Mouse (Mus musculus): ENCODE data around the gene Otoa. TPM values are rescaled to one million over a fixed set of nuclear protein-coding genes. Genes with fewer than 3 reads are reported as not detected.

Gene Otoa
- polyA plus RNA-seq, 1 experiment from 2014 or later: 0.29 TPM

GRCm38 (mm10) chr7:121211804-121212203 is 130.4 kb downstream of the Otoa start:
- Histone ChIP-seq H3K27me3 (ENCODE audit: control insufficient read depth, insufficient read depth, low read length) (no peaks in the 10 kb centered on the region), H3K4me3 (ENCODE audit: low read depth, low read length) (no peak overlapping the region), H3K9ac (ENCODE audit: low read depth, low read length) (no peak overlapping the region), H3K4me2 (replicated peaks; ENCODE audit: low read depth, low read length) (no peak overlapping the region), H3K36me3 (ENCODE audit: control insufficient read depth, insufficient read depth, low read length) (no peaks in the 10 kb centered on the region), H3K27ac (ENCODE audit: low read depth, low read length) (no peak overlapping the region), H3K9me3 (ENCODE audit: control insufficient read depth, low read length) (no peaks in the 10 kb centered on the region), H3K4me1 (replicated peaks; ENCODE audit: control insufficient read depth, insufficient read depth, low read length) (no peaks in the 10 kb centered on the region)
- WGBS: 90% methylated on average over 4 of the region's 4 CpGs
- DNase-seq (ENCODE audit: low spot score) (no peak), ATAC-seq (ENCODE audit: low FRiP score) (no peak)

Other genes with a start within 250 kb of the Otoa start
- 8.5 and 10.2 TPM in 2 replicates for gene Eef2k, start 238.8 kb upstream of the Otoa start, polyA plus RNA-seq (2014; fragmentation: Nextera tagmentation; extraction: Ambion mirVana)
- 16.4 and 17.1 TPM in 2 replicates for gene Polr3e, start 163.9 kb upstream of the Otoa start, polyA plus RNA-seq (2014; fragmentation: Nextera tagmentation; extraction: Ambion mirVana)
- gene Cdr2, start 99.3 kb upstream of the Otoa start, polyA plus RNA-seq (2014; fragmentation: Nextera tagmentation; extraction: Ambion mirVana): 17.9 and 19.2 TPM in 2 replicates
- 0.13 and 0.66 TPM in 2 replicates for gene Mfsd13b, start 99.1 kb upstream of the Otoa start, polyA plus RNA-seq (2014; fragmentation: Nextera tagmentation; extraction: Ambion mirVana)
- gene Mettl9, start 47.2 kb upstream of the Otoa start, polyA plus RNA-seq (2014; fragmentation: Nextera tagmentation; extraction: Ambion mirVana): 266 and 279 TPM in 2 replicates
- gene Igsf6, start 7.1 kb upstream of the Otoa start, polyA plus RNA-seq (2014; fragmentation: Nextera tagmentation; extraction: Ambion mirVana): 1.2 and 1.7 TPM in 2 replicates

Measured in hindbrain, embryonic 11.5 days (tissue).